Mouse (Mus musculus): Measurements from ENCODE around the gene Nsmce4a. TPM values are rescaled to one million over a fixed set of nuclear protein-coding genes. Genes with fewer than 3 reads are reported as not detected.

The Nsmce4a gene
- polyA plus RNA-seq, 1 experiment from 2014 or later, result 170 TPM

- Histone ChIP-seq H3K4me1 (peaks cover 14% of the 10 kb centered on the region), H3K27ac (no peak overlapping the region), H3K4me2 (no peak overlapping the region), H3K9ac (no peak overlapping the region), H3K36me3 (0 out of 2 replicates have a peak, but pooled peaks cover 3% of the 10 kb centered on the region), H3K4me3 (replicated peaks) (no peak overlapping the region), H3K27me3 (no peaks in the 10 kb centered on the region), H3K9me3 (replicated peaks) (no peaks in the 10 kb centered on the region)
- ATAC-seq (replicated peaks; ENCODE audit: low FRiP score), result no peak
- WGBS, result 89% methylated on average over 8 of the region's 8 CpGs
Observed at GRCm38 (mm10) chr7:130523451-130523850, 49.5 kb downstream of the Nsmce4a start.

GRCm38 (mm10) chr7:130520812-130521422 is 52.0 kb downstream of the Nsmce4a start:
- WGBS, result 83% methylated on average over 14 of the region's 14 CpGs
- H3K9ac ChIP-seq, result no peak overlapping the region
- no peaks in the 10 kb centered on the region for H3K36me3 ChIP-seq
- H3K4me2 ChIP-seq, result peak overlapping the region; percentile 85; the same call in 1 of the 2 replicates
- H3K27ac ChIP-seq, result peak overlapping the region; percentile 99
- no peaks in the 10 kb centered on the region for H3K27me3 ChIP-seq
- ATAC-seq (replicated peaks; ENCODE audit: low FRiP score), result no peak
- H3K4me1 ChIP-seq, result peaks cover 21% of the 10 kb centered on the region
- H3K9me3 ChIP-seq (replicated peaks), result no peaks in the 10 kb centered on the region
- H3K4me3 ChIP-seq (replicated peaks), result no peak overlapping the region

- H3K27ac ChIP-seq, result peak within 1 kb of the TSS; percentile 99
- no peak; the same call in 1 of the 2 replicates for ATAC-seq (replicated peaks; ENCODE audit: low FRiP score)
- peak within 1 kb of the TSS; percentile 85 for H3K4me2 ChIP-seq
- peaks cover 2% of the 10 kb centered on the region; the same call in 1 of the 2 replicates for H3K36me3 ChIP-seq
- peaks cover 21% of the 10 kb centered on the region for H3K4me1 ChIP-seq
- H3K4me3 ChIP-seq (replicated peaks), result peak within 1 kb of the TSS; percentile 92
- H3K9me3 ChIP-seq (replicated peaks), result no peaks in the 10 kb centered on the region
- H3K9ac ChIP-seq, result peak within 1 kb of the TSS; percentile 98
- no peaks in the 10 kb centered on the region for H3K27me3 ChIP-seq
- WGBS, result 14% methylated on average over 20 of the region's 20 CpGs
Observed at GRCm38 (mm10) chr7:130520049-130520425, 52.9 kb downstream of the Nsmce4a start, which contains the start of gene Ate1. Gene Ate1, minus strand, starts transcription at chr7:130520369.

DNA sequence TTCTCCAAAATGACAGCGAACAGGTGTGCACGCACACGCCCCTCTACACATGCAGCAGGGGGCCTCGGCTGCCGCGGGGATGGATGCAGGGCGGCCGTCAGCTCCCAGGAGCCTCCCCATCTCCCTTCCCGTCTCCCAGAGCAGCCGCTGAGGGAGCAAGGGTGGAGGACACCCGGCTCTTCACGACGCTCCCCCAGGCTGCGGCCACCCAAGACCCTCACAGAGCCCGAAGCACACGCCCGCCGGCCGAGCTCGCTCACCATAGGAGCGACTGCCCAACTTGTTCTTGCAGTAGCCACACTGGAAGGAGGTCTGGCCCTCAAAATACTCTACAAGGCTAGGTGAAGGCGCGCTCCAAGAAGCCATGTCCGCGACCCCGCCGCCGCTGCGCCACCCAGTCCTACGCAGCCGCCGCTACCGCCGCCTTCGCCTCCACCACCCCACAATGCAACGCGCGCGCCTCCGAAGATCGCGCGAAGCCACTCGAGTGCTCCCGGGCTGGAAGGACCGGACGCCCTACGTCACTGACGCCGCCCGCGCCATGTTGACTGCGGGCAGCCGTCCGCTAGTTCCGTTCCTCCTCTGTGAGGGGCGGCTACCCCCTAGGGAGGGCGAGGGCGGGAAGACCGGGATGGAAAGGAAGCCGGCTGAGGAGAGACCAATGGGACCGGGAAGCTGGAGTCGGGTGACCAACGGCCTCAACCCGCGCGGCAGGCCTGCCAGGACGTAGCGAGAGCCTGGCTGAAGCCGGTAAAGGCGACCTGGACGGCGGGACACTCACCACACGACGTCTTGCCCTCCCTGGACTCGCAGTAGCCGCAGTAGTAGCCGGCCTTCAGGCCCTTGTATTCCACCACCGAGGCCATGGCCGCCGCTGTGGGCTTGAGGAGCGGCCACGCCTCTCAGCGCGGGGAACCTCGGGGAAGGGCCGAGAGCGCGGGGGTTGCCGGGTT is 53.5 kb downstream of the Nsmce4a start:
- peak; percentile 98 for ATAC-seq (replicated peaks; ENCODE audit: low FRiP score)
- under 1% methylated on average over 84 of the region's 90 CpGs for WGBS
- peak overlapping the region; percentile 98 for H3K9ac ChIP-seq
- H3K4me2 ChIP-seq, result peak overlapping the region; percentile 85
- peaks cover 9% of the 10 kb centered on the region; the same call in 1 of the 2 replicates for H3K36me3 ChIP-seq
- H3K27ac ChIP-seq, result peak overlapping the region; percentile 99
- no peaks in the 10 kb centered on the region for H3K9me3 ChIP-seq (replicated peaks)
- no peaks in the 10 kb centered on the region for H3K27me3 ChIP-seq
- H3K4me1 ChIP-seq, result peaks cover 21% of the 10 kb centered on the region
- H3K4me3 ChIP-seq (replicated peaks), result peak overlapping the region; percentile 92

- no peak for ATAC-seq (replicated peaks; ENCODE audit: low FRiP score)
- H3K4me3 ChIP-seq (replicated peaks), result peak overlapping the region; percentile 92
- peak overlapping the region; percentile 98 for H3K9ac ChIP-seq
- peak overlapping the region; percentile 99 for H3K27ac ChIP-seq
- H3K4me2 ChIP-seq, result peak overlapping the region; percentile 85
- H3K9me3 ChIP-seq (replicated peaks), result no peaks in the 10 kb centered on the region
- WGBS, result 23% methylated on average over 26 of the region's 26 CpGs
- H3K36me3 ChIP-seq, result peaks cover 15% of the 10 kb centered on the region
- no peaks in the 10 kb centered on the region for H3K27me3 ChIP-seq
- H3K4me1 ChIP-seq, result peaks cover 21% of the 10 kb centered on the region
Observed at GRCm38 (mm10) chr7:130518213-130519095, 54.5 kb downstream of the Nsmce4a start.

GRCm38 (mm10) chr7:130510243-130510642 is 62.7 kb downstream of the Nsmce4a start:
- H3K27me3 ChIP-seq, result no peaks in the 10 kb centered on the region
- peaks cover 85% of the 10 kb centered on the region for H3K36me3 ChIP-seq
- ATAC-seq (replicated peaks; ENCODE audit: low FRiP score), result no peak
- 90% methylated on average over 5 of the region's 5 CpGs for WGBS
- no peaks in the 10 kb centered on the region for H3K9me3 ChIP-seq (replicated peaks)
- H3K4me3 ChIP-seq (replicated peaks), result no peak overlapping the region
- no peaks in the 10 kb centered on the region for H3K4me1 ChIP-seq
- H3K4me2 ChIP-seq, result no peak overlapping the region
- no peak overlapping the region for H3K9ac ChIP-seq
- H3K27ac ChIP-seq, result no peak overlapping the region

- Histone ChIP-seq H3K9ac (no peak overlapping the region), H3K27me3 (no peaks in the 10 kb centered on the region)
Observed at GRCm38 (mm10) chr7:130503006-130503405, 69.9 kb downstream of the Nsmce4a start.

DNA sequence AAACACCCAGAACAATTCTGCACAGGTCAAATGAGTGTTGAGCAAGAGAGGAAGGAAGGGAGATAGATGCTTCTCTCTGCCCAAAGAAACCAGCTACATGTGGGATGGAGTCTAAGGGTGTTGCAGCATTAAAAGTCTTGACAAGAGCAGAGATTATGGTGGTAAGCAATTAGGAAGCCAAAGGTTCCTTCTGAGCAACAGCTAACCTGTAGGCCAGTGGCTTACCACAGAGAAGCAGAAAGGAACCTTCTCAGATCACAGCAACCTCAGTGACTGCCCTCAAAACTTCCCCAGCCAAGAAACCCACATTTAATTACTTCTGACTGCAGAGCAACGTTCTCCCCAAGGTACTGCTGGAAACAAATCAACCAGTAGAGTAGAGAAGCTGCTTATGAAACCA is 71.4 kb downstream of the Nsmce4a start:
- WGBS, result 68% methylated on average over 1 of the region's 1 CpGs
- Histone ChIP-seq H3K27me3 (no peaks in the 10 kb centered on the region), H3K9ac (no peak overlapping the region), H3K27ac (no peak overlapping the region), H3K4me3 (replicated peaks) (no peak overlapping the region), H3K4me1 (no peaks in the 10 kb centered on the region), H3K4me2 (no peak overlapping the region), H3K36me3 (peaks cover 68% of the 10 kb centered on the region), H3K9me3 (replicated peaks) (no peaks in the 10 kb centered on the region)
- ATAC-seq (replicated peaks; ENCODE audit: low FRiP score), result no peak

More at GRCm38 (mm10) chr7:130503006-130503405, 69.9 kb downstream of the Nsmce4a start:
- H3K4me3 ChIP-seq (replicated peaks), result no peak overlapping the region
- peaks cover 73% of the 10 kb centered on the region for H3K36me3 ChIP-seq
- no peaks in the 10 kb centered on the region for H3K4me1 ChIP-seq
- no peak overlapping the region for H3K4me2 ChIP-seq
- H3K9me3 ChIP-seq (replicated peaks), result no peaks in the 10 kb centered on the region
- 96% methylated on average over 5 of the region's 5 CpGs for WGBS
- H3K27ac ChIP-seq, result no peak overlapping the region
- no peak for ATAC-seq (replicated peaks; ENCODE audit: low FRiP score)

- Histone ChIP-seq H3K9me3 (replicated peaks) (no peaks in the 10 kb centered on the region), H3K4me3 (replicated peaks) (no peak overlapping the region), H3K36me3 (peaks cover 29% of the 10 kb centered on the region), H3K9ac (no peak overlapping the region), H3K27me3 (no peaks in the 10 kb centered on the region), H3K4me1 (peaks cover 5% of the 10 kb centered on the region), H3K4me2 (no peak overlapping the region), H3K27ac (no peak overlapping the region)
- 82% methylated on average over 3 of the region's 3 CpGs for WGBS
- no peak for ATAC-seq (replicated peaks; ENCODE audit: low FRiP score)
Observed at GRCm38 (mm10) chr7:130493346-130493745, 79.6 kb downstream of the Nsmce4a start.

- H3K27me3 ChIP-seq, result no peaks in the 10 kb centered on the region
- peaks cover 5% of the 10 kb centered on the region for H3K4me1 ChIP-seq
- no peak overlapping the region for H3K9ac ChIP-seq
- no peak overlapping the region for H3K4me2 ChIP-seq
- no peak for ATAC-seq (replicated peaks; ENCODE audit: low FRiP score)
- H3K36me3 ChIP-seq, result peaks cover 32% of the 10 kb centered on the region
- no peak overlapping the region for H3K4me3 ChIP-seq (replicated peaks)
- H3K9me3 ChIP-seq (replicated peaks), result peaks cover 3% of the 10 kb centered on the region; the same call in 1 of the 2 replicates
- H3K27ac ChIP-seq, result no peak overlapping the region
Observed at GRCm38 (mm10) chr7:130492026-130492425, 80.9 kb downstream of the Nsmce4a start.

All from kidney, embryonic 15.5 days (tissue).